Comparison of ENCODE assay signal across 22 mouse cellular contexts in the genomic region with DNA sequence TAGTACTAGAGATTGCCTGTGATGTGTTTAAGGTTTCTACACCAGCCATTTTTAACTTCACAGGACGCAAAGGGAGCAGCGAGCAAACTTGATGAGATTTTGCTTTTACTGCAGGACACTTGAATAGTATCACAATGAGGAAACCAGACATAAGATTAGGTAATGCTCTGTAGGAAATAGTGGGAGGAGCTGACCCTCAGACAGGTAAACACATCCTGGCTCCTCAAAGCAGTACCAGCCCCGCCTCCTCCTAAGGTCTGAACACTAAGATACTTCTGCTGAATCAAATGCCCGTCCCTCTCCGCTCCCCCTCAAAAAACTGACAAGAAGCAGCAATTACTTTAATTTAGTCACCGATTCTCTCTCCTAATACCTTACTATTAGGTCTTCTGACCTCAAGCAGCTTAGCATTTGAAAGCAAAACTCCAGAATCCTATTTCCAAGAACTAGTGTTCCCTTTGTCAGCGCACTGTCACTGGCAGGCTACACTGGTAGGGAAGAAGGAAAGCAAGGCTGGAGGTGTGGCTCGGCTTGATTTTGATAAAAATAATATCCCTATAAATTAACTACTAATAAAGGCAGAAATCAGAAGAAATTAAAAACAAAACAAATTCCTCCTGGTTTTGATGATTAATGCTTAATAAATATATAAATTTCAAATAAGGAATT.
DNase-seq lines count a peak whose midpoint lies in the region; ATAC-seq and TF ChIP-seq lines count a peak whose summit lies in the region.
"Had no signal": no experiment of that assay in that cellular context is flagged by ENCODE, and none has a peak within 500 bp of the region (broad histone marks: within the 10 kb centered on the region; RNA-seq: fewer than 3 reads in every experiment).

No protein-coding gene starts in this region.

- H3K27me3 ChIP-seq in liver, postnatal 0 days (ENCODE audit: insufficient read depth, low read length) = no peaks in the 10 kb centered on the region
- H3K27me3 ChIP-seq in liver, embryonic 12.5 days (replicated peaks) = no peaks in the 10 kb centered on the region
- H3K27me3 ChIP-seq: CH12.LX; embryonic facial prominence, embryonic 13.5 days; forebrain, embryonic 12.5 days; heart, embryonic 12.5 days; Patski had no signal

- H3K27ac ChIP-seq in liver, postnatal 0 days (ENCODE audit: low read depth) = no peak overlapping the region
- no peak overlapping the region for H3K27ac ChIP-seq in liver, embryonic 12.5 days
- H3K27ac ChIP-seq: embryonic facial prominence, embryonic 13.5 days; forebrain, embryonic 12.5 days; hindbrain, embryonic 10.5 days had no signal

- ATAC-seq in liver, postnatal 0 days = peak; percentile 82
- no peak for ATAC-seq in liver, embryonic 12.5 days
- peak; percentile 27; the same call in 1 of the 2 replicates for ATAC-seq in megakaryocyte, adult 5-6 weeks (ENCODE audit: poor library complexity, severe bottlenecking)
- ATAC-seq: activated CD4-positive, CD25-positive, alpha-beta regulatory T cell, adult 4 months; forebrain, embryonic 16.5 days; Patski had no signal

- TF ChIP-seq EP300 in liver, postnatal 0 days (IDR thresholded peaks at IDR 0.05; ENCODE audit: low read depth) = no peak

- no peak for TF ChIP-seq POLR2A in lung, adult 2 months (IDR thresholded peaks at IDR 0.05; ENCODE audit: borderline replicate concordance, extremely low read depth, low read depth, low read length)

- H3K4me2 ChIP-seq in liver, postnatal 0 days (ENCODE audit: low read depth, low read length) = no peak overlapping the region
- no peak overlapping the region for H3K4me2 ChIP-seq in liver, embryonic 12.5 days
- H3K4me2 ChIP-seq: embryonic facial prominence, embryonic 13.5 days; forebrain, embryonic 12.5 days; heart, embryonic 12.5 days had no signal

- no peak for TF ChIP-seq CTCF in liver, postnatal 0 days (IDR thresholded peaks at IDR 0.05; ENCODE audit: low read depth)
- no peak for TF ChIP-seq CTCF in lung, adult 2 months (IDR thresholded peaks at IDR 0.05; ENCODE audit: insufficient read depth, low read length)

- intact Hi-C loops in gastrocnemius, postnatal 36 days (cut with DNase I) = no loop called here

- peak; percentile 19 for DNase-seq in liver, postnatal 0 days
- peak; percentile 62 for DNase-seq in lung, postnatal 36 days
- no peak for DNase-seq in lung, adult 2 months
- DNase-seq in yolk sac, embryonic 10.5 days (ENCODE audit: low spot score) = peak; percentile 25
- no peak for DNase-seq in layer of hippocampus, adult 18-20 months (ENCODE audit: low spot score in 2 of 2)
- DNase-seq in gastrocnemius, postnatal 36 days = no peak
- DNase-seq: adrenal gland, adult 2 months; adrenal gland, postnatal 25 days; cerebellum, adult 18-20 months; cerebellum, adult 9-11 months; cerebellum, postnatal 36 days; gastrocnemius, postnatal 10 days had no signal

- no peak overlapping the region for H3K4me3 ChIP-seq in liver, postnatal 0 days (ENCODE audit: low read depth, low read length)
- no peak overlapping the region for H3K4me3 ChIP-seq in liver, embryonic 12.5 days
- H3K4me3 ChIP-seq in lung, adult 2 months (replicated peaks; ENCODE audit: extremely low read depth, low read depth, low read length) = no peak overlapping the region
- H3K4me3 ChIP-seq: embryonic facial prominence, embryonic 13.5 days; forebrain, embryonic 12.5 days; heart, embryonic 12.5 days; hindbrain, embryonic 10.5 days had no signal

- H3K4me1 ChIP-seq in liver, postnatal 0 days (ENCODE audit: insufficient read depth) = no peaks in the 10 kb centered on the region
- no peaks in the 10 kb centered on the region for H3K4me1 ChIP-seq in liver, embryonic 12.5 days
- H3K4me1 ChIP-seq in lung, adult 2 months (ENCODE audit: control insufficient read depth, insufficient read depth, low read length) = no peaks in the 10 kb centered on the region
- H3K4me1 ChIP-seq: embryonic facial prominence, embryonic 13.5 days; forebrain, embryonic 12.5 days; heart, embryonic 12.5 days; hindbrain, embryonic 10.5 days had no signal

- no peak overlapping the region for H3K9ac ChIP-seq in liver, postnatal 0 days (replicated peaks)
- no peak overlapping the region for H3K9ac ChIP-seq in liver, embryonic 12.5 days
- H3K9ac ChIP-seq: embryonic facial prominence, embryonic 13.5 days; forebrain, embryonic 12.5 days; heart, embryonic 12.5 days had no signal

- 68% methylated on average over 8 of the region's 8 CpGs for WGBS in liver, postnatal 0 days (ENCODE audit: insufficient replicate concordance)
- 77% methylated on average over 8 of the region's 8 CpGs for WGBS in liver, embryonic 12.5 days (ENCODE audit: insufficient replicate concordance)
- WGBS in lung, adult 2 months = 70% methylated on average over 8 of the region's 8 CpGs

- no peaks in the 10 kb centered on the region for H3K36me3 ChIP-seq in liver, postnatal 0 days (replicated peaks; ENCODE audit: insufficient read depth, low read length)
- no peaks in the 10 kb centered on the region for H3K36me3 ChIP-seq in liver, embryonic 12.5 days
- H3K36me3 ChIP-seq: embryonic facial prominence, embryonic 13.5 days; forebrain, embryonic 12.5 days; heart, embryonic 12.5 days; hindbrain, embryonic 10.5 days had no signal

- H3K9me3 ChIP-seq in liver, postnatal 0 days (ENCODE audit: low read length) = no peaks in the 10 kb centered on the region
- H3K9me3 ChIP-seq in liver, embryonic 12.5 days (replicated peaks) = 0 out of 2 replicates have a peak, but pooled peaks cover 3% of the 10 kb centered on the region
- H3K9me3 ChIP-seq: embryonic facial prominence, embryonic 13.5 days; forebrain, embryonic 12.5 days; hindbrain, embryonic 10.5 days had no signal

Comparison
In these comparisons a context has a peak if more than half of its experiments do, and no peak if none do; other contexts are left out.
1. DNase-seq: peak in liver, postnatal 0 days (single experiment), lung, postnatal 36 days (single experiment) and yolk sac, embryonic 10.5 days (single experiment); none in lung, adult 2 months (single experiment), layer of hippocampus, adult 18-20 months (0 of 2) and gastrocnemius, postnatal 36 days (0 of 2).